Comparison of ENCODE assay signal across 8 mouse cellular contexts in the genomic region with DNA sequence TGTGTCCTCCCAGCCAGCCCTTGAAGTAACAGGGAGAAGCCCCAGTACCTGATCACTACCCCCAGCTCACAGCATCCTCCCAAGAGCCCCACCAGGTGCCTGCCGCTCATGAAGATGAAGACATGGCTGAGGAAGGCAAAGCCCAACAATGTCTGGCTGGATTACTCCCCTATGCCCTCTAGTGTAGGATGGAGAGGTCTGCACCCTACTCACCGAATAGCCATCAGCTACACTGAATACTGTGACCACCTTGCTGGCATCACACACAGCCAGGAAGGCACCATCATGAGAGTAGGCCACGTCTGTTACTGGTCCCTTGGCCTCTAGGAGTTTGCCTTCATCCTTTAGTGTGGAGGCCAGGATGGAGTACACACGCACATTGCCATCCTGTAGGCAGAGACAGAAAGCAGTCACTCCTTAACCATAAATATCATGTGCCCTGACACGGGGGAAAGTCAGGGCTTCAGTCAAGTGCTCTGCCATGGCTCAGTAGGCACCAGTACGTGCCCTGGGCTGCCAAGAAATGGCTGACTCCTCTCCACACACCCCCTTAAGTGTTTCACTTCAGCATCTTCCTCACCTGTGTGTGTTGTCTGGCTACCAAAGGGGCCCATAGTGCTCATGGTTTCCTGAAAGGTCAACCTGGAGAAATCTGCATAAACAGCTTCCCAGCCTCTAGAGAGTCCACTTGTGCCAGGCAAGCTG. TPM values are rescaled to one million over a fixed set of nuclear protein-coding genes. Genes with fewer than 3 reads are reported as not detected.
DNase-seq lines count a peak whose midpoint lies in the region; ATAC-seq and TF ChIP-seq lines count a peak whose summit lies in the region.

No protein-coding gene starts in this region.

- WGBS in forebrain, embryonic 12.5 days: 76% methylated on average over 6 of the region's 6 CpGs
- WGBS in forebrain, embryonic 11.5 days: 79% methylated on average over 6 of the region's 6 CpGs
- 80% methylated on average over 6 of the region's 6 CpGs for WGBS in hindbrain, embryonic 12.5 days
- WGBS in midbrain, postnatal 0 days: 71% methylated on average over 6 of the region's 6 CpGs

- H3K27ac ChIP-seq in forebrain, embryonic 12.5 days: no peak overlapping the region
- no peak overlapping the region for H3K27ac ChIP-seq in forebrain, embryonic 11.5 days (ENCODE audit: low read depth, low read length)
- no peak overlapping the region for H3K27ac ChIP-seq in hindbrain, embryonic 12.5 days
- no peak overlapping the region for H3K27ac ChIP-seq in midbrain, postnatal 0 days (ENCODE audit: low read depth, low read length)

- peak; percentile 88 for TF ChIP-seq CTCF in midbrain, postnatal 0 days (IDR thresholded peaks at IDR 0.05)

- no peaks in the 10 kb centered on the region for H3K4me1 ChIP-seq in forebrain, embryonic 12.5 days
- H3K4me1 ChIP-seq in forebrain, embryonic 11.5 days (replicated peaks; ENCODE audit: control insufficient read depth, insufficient read depth, low read length): no peaks in the 10 kb centered on the region
- H3K4me1 ChIP-seq in hindbrain, embryonic 12.5 days: no peaks in the 10 kb centered on the region
- H3K4me1 ChIP-seq in midbrain, postnatal 0 days (ENCODE audit: insufficient read depth, low read length): no peaks in the 10 kb centered on the region

- no peak overlapping the region for H3K4me3 ChIP-seq in forebrain, embryonic 12.5 days (replicated peaks)
- H3K4me3 ChIP-seq in forebrain, embryonic 11.5 days (ENCODE audit: low read depth, low read length): no peak overlapping the region
- no peak overlapping the region for H3K4me3 ChIP-seq in hindbrain, embryonic 12.5 days
- no peak overlapping the region for H3K4me3 ChIP-seq in midbrain, postnatal 0 days (ENCODE audit: low read depth, low read length)

- H3K9ac ChIP-seq in forebrain, embryonic 12.5 days: no peak overlapping the region
- no peak overlapping the region for H3K9ac ChIP-seq in forebrain, embryonic 11.5 days (ENCODE audit: low read length)
- H3K9ac ChIP-seq in hindbrain, embryonic 12.5 days: no peak overlapping the region
- H3K9ac ChIP-seq in midbrain, postnatal 0 days (replicated peaks; ENCODE audit: low read length, poor library complexity, severe bottlenecking): no peak overlapping the region

- peak; percentile 57 for ATAC-seq in forebrain, embryonic 12.5 days (ENCODE audit: low FRiP score)
- no peak for ATAC-seq in forebrain, embryonic 11.5 days (replicated peaks; ENCODE audit: low FRiP score)
- ATAC-seq in hindbrain, embryonic 12.5 days (ENCODE audit: low FRiP score): peak; percentile 35; the same call in 1 of the 2 replicates
- ATAC-seq in midbrain, postnatal 0 days (ENCODE audit: low FRiP score): peak; percentile 55

- H3K27me3 ChIP-seq in forebrain, embryonic 12.5 days: no peaks in the 10 kb centered on the region
- no peaks in the 10 kb centered on the region for H3K27me3 ChIP-seq in forebrain, embryonic 11.5 days (ENCODE audit: control insufficient read depth, insufficient read depth, low read length)
- H3K27me3 ChIP-seq in hindbrain, embryonic 12.5 days: no peaks in the 10 kb centered on the region
- no peaks in the 10 kb centered on the region for H3K27me3 ChIP-seq in midbrain, postnatal 0 days (ENCODE audit: insufficient read depth, low read length)

- H3K9me3 ChIP-seq in forebrain, embryonic 12.5 days: no peaks in the 10 kb centered on the region
- no peaks in the 10 kb centered on the region for H3K9me3 ChIP-seq in forebrain, embryonic 11.5 days (ENCODE audit: control insufficient read depth, low read length)
- H3K9me3 ChIP-seq in hindbrain, embryonic 12.5 days (replicated peaks): no peaks in the 10 kb centered on the region
- H3K9me3 ChIP-seq in midbrain, postnatal 0 days (ENCODE audit: low read length): no peaks in the 10 kb centered on the region

- DNase-seq in forebrain, embryonic 11.5 days (ENCODE audit: low spot score): no peak
- peak; percentile 57 for DNase-seq in ES-CJ7 (ENCODE audit: low read depth, low spot score)
- DNase-seq in midbrain, postnatal 0 days (ENCODE audit: low spot score): peak; percentile 64
- no peak for DNase-seq in heart, adult 18-20 months
- no peak for DNase-seq in urinary bladder, postnatal 25 days (ENCODE audit: low spot score)
- DNase-seq in thymus, postnatal 25 days: no peak

- H3K4me2 ChIP-seq in forebrain, embryonic 12.5 days: no peak overlapping the region
- H3K4me2 ChIP-seq in forebrain, embryonic 11.5 days (ENCODE audit: low read depth, low read length, severe bottlenecking): no peak overlapping the region
- no peak overlapping the region for H3K4me2 ChIP-seq in hindbrain, embryonic 12.5 days (replicated peaks)
- H3K4me2 ChIP-seq in midbrain, postnatal 0 days (ENCODE audit: low read depth, low read length, poor library complexity, severe bottlenecking): no peak overlapping the region

- peaks cover 92% of the 10 kb centered on the region for H3K36me3 ChIP-seq in forebrain, embryonic 12.5 days (replicated peaks)
- peaks cover 11% of the 10 kb centered on the region for H3K36me3 ChIP-seq in forebrain, embryonic 11.5 days (ENCODE audit: control insufficient read depth, insufficient read depth, low read length)
- peaks cover 87% of the 10 kb centered on the region for H3K36me3 ChIP-seq in hindbrain, embryonic 12.5 days
- H3K36me3 ChIP-seq in midbrain, postnatal 0 days (ENCODE audit: insufficient read depth, low read length): peaks cover 77% of the 10 kb centered on the region

RNA-seq across cellular contexts. Expression of a gene that starts 26.9 kb away (rescaled TPM):
- polyA plus RNA-seq in forebrain, embryonic 12.5 days (2016; fragmentation: Nextera tagmentation; extraction: Ambion mirVana): 0.14 and 0.29 TPM in 2 replicates
- polyA plus RNA-seq in forebrain, embryonic 11.5 days (2014; fragmentation: Nextera tagmentation; extraction: Ambion mirVana): 0.37 TPM in 1 of 2 replicates, not detected in the other
- 0.15 and 0.61 TPM in 2 replicates for polyA plus RNA-seq in hindbrain, embryonic 12.5 days (2016; fragmentation: Nextera tagmentation; extraction: Ambion mirVana)
- 1.3 and 3.4 TPM in 2 replicates for total RNA-seq in midbrain, postnatal 0 days (2014; rRNA removed)
- polyA plus RNA-seq in midbrain, postnatal 0 days (2015; fragmentation: Nextera tagmentation; extraction: Ambion mirVana): 0.44 and 0.93 TPM in 2 replicates
- total RNA-seq in heart, adult 18-20 months (2021): 1 to 10 TPM; 1.6 to 2.0 TPM

RNA-seq across cellular contexts. Expression of a gene that starts 33.1 kb away (rescaled TPM):
- 144 and 153 TPM in 2 replicates for polyA plus RNA-seq in forebrain, embryonic 12.5 days (2016; fragmentation: Nextera tagmentation; extraction: Ambion mirVana)
- polyA plus RNA-seq in forebrain, embryonic 11.5 days (2014; fragmentation: Nextera tagmentation; extraction: Ambion mirVana): 157 and 174 TPM in 2 replicates
- 160 and 167 TPM in 2 replicates for polyA plus RNA-seq in hindbrain, embryonic 12.5 days (2016; fragmentation: Nextera tagmentation; extraction: Ambion mirVana)
- total RNA-seq in midbrain, postnatal 0 days (2014; rRNA removed): 253 and 266 TPM in 2 replicates
- polyA plus RNA-seq in midbrain, postnatal 0 days (2015; fragmentation: Nextera tagmentation; extraction: Ambion mirVana): 203 and 207 TPM in 2 replicates
- total RNA-seq in heart, adult 18-20 months (2021): 100 to 1,000 TPM; 122 to 133 TPM

Comparison
In these comparisons a context has a peak if more than half of its experiments do, and no peak if none do; other contexts are left out.
1. DNase-seq: peak in ES-CJ7 (single experiment) and midbrain, postnatal 0 days (single experiment); none in forebrain, embryonic 11.5 days (single experiment), heart, adult 18-20 months (0 of 2), urinary bladder, postnatal 25 days (single experiment) and thymus, postnatal 25 days (single experiment).